Mouse (Mus musculus) lung, embryonic 15.5 days (tissue): Measurements from ENCODE around the gene Slc25a5. TPM values are rescaled to one million over a fixed set of nuclear protein-coding genes. Genes with fewer than 3 reads are reported as not detected.
A peak's percentile ranks its signal among the peaks of the same experiment; 100 is the strongest.

Source experiments
- ATAC-seq: fragments of 200-750 bp; cut with Nextera tagmentation; 2 replicates; pipeline ENCODE4 v1.8.0; 2017; ENCODE audit warnings: moderate number of reproducible peaks, borderline replicate concordance; ENCODE audit not compliant: low FRiP score, low TSS enrichment; ENCODE audit errors: extremely low read depth
- H3K27ac ChIP-seq: fragments of 300-500 bp; sonication (generic); 2 replicates; pipeline ENCODE4 v1.5.1; 2015; ENCODE audit warnings: moderate library complexity, mild to moderate bottlenecking, inconsistent platforms
- H3K27me3 ChIP-seq: fragments of 300-500 bp; sonication (generic); 2 replicates; pipeline ENCODE4 v1.6.1; 2015; ENCODE audit warnings: inconsistent platforms
- H3K36me3 ChIP-seq: fragments of 300-500 bp; sonication (generic); 2 replicates; pipeline ENCODE4 v1.6.1; 2015; ENCODE audit warnings: inconsistent platforms
- H3K4me1 ChIP-seq: fragments of 300-500 bp; sonication (generic); 2 replicates; pipeline ENCODE4 v1.6.1; 2015; ENCODE audit warnings: inconsistent platforms
- H3K4me2 ChIP-seq: fragments of 300-500 bp; sonication (generic); 2 replicates; pipeline ENCODE4 v1.6.1; 2015; ENCODE audit warnings: inconsistent platforms, mild to moderate bottlenecking, moderate library complexity
- H3K4me3 ChIP-seq: fragments of 300-500 bp; sonication (generic); 2 replicates; pipeline ENCODE4 v1.5.1; 2015; ENCODE audit warnings: mild to moderate bottlenecking, inconsistent platforms
- H3K9ac ChIP-seq: fragments of 300-500 bp; sonication (generic); 2 replicates; pipeline ENCODE4 v1.6.1; 2015; ENCODE audit warnings: inconsistent platforms
- H3K9me3 ChIP-seq: fragments of 300-500 bp; sonication (generic); 2 replicates; pipeline ENCODE4 v1.6.1; 2016; ENCODE audit warnings: inconsistent platforms
- WGBS: fragments of 180-500 bp; shearing (Covaris S2); methylation state at CpG from one replicate; pipeline ENCODE4 v1.1.7; 2015; 5-methylcytosine and 5-hydroxymethylcytosine counted together
- polyA plus RNA-seq: library from polyadenylated mRNA; unstranded; fragments of >200 nt; fragmentation: Nextera tagmentation; extraction: Ambion mirVana; gene quantifications from 2 replicates; pipeline ENCODE4 v1.2.1, GENCODE M21; 2015

The Slc25a5 gene
- polyA plus RNA-seq, 1 experiment from 2014 or later, result 645 TPM

DNA sequence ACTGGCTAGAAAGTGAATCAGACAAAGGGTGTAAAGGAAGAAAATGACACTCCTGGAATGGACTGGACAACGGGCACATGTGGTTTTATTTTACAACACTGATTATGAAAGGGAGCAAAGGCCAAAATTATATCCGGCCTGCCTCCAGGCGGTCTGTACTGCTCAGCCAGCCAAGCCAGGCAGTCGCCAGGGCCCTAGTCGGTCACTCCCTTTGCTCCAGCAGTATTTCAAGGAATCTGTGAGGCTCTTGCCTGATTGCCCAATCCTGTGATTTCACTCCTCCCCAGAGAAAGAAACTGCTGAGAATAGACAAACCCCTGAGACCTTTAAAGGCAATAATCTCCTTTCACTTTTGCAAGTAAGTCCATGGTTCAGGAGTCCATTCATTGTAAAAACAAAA is 8.7 kb downstream of the Slc25a5 start:
- Histone ChIP-seq H3K4me1 (no peaks in the 10 kb centered on the region), H3K36me3 (no peaks in the 10 kb centered on the region), H3K27ac (peak overlapping the region; percentile 15; the same call in 1 of the 2 replicates), H3K4me3 (no peak overlapping the region), H3K9ac (no peak overlapping the region), H3K27me3 (no peaks in the 10 kb centered on the region), H3K9me3 (no peaks in the 10 kb centered on the region), H3K4me2 (no peak overlapping the region)
- WGBS, result 48% methylated on average over 5 of the region's 5 CpGs
- peak; percentile 69; the same call in 1 of the 2 replicates for ATAC-seq

DNA sequence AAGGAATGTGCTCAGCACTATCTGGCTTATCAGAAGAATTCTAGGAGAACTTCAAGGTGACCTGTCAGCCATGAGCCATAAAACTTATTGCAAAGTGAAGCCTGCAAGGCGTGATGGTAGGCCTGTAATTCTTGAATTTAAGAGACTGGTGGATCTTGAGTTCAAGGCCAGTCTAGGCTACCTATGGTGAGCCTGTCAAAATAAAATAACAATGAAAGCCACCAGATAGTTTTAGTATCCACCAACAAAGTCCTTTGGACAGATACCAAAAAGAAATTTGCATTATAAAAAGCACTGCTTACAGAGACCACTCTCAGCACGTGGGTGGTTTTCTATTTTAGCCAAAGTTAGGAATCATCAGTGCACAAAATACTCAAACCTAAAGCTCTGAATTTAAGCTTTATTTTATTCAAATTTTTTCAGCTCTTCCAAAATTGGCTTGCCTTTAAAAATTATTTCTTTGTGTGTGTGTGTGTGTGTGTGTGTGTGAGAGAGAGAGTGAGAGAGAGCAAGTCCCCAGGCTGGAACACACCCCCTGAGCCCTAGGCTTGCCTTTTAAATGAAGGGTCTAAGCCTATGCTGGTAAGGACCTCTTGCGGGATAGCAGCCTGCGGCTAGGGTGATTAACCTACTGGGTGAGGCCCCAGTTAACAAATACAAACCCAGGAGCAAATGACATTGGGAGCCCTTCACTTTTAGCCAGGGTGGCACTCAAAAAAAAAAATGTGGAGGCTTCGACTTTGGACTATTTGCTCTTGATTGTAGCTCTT is 10.2 kb downstream of the Slc25a5 start:
- ATAC-seq, result no peak
- H3K4me2 ChIP-seq, result no peak overlapping the region
- H3K9me3 ChIP-seq, result no peaks in the 10 kb centered on the region
- no peaks in the 10 kb centered on the region for H3K4me1 ChIP-seq
- WGBS, result 61% methylated on average over 5 of the region's 5 CpGs
- no peak overlapping the region for H3K4me3 ChIP-seq
- no peak overlapping the region for H3K27ac ChIP-seq
- no peaks in the 10 kb centered on the region for H3K36me3 ChIP-seq
- no peaks in the 10 kb centered on the region for H3K27me3 ChIP-seq
- H3K9ac ChIP-seq, result no peak overlapping the region

DNA sequence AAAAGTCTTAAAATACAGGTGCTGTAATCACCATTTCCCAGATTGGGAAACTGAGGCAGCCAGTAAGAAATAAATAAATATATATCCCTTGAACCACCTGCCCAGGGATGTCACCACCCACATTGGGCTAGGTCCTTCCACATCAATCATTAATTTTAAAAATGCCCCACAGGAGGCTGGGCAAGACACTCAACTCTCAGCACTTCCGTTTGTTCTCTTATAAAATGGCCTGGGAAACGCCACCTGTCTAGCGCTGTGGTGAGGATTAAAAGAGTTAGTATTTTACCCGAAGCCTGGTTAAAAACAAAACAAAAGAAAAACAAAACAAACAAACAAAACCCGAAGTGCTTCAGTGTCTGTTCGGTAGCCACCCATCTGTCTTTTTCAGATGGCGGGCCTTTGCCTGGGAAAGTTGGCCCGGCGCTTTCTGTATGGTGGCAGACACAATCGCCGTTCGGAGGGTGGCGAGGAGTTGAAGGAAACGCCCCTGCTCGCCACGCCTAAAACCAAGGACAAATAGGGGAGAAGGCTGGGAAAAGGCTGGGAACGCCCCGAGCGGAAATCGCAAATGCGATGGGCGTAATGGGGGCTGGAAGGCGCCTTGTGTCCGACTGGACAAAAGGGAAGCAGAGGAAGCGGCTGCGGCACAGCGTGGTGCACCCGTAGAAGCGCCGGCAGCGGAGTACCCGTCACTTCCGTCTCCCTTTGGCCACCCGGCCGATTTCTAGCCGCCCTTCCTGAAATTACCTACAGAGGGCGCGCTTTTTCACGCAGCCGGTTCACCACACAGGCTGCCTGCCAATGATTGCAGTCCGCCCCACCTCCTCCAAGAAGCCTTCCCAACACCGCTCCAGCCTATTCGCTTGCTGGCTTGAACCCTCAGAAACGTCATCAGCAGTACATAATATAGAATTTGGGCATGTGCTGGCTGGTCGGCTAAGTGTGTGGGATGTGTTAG is 12.2 kb downstream of the Slc25a5 start:
- Histone ChIP-seq H3K36me3 (no peaks in the 10 kb centered on the region), H3K4me3 (peak overlapping the region; percentile 38), H3K4me2 (peak overlapping the region; percentile 52), H3K4me1 (no peaks in the 10 kb centered on the region), H3K9me3 (no peaks in the 10 kb centered on the region), H3K27me3 (no peaks in the 10 kb centered on the region), H3K9ac (no peak overlapping the region; the same call in 1 of the 2 replicates), H3K27ac (peak overlapping the region; percentile 73)
- WGBS, result 15% methylated on average over 45 of the region's 45 CpGs
- peak; percentile 91 for ATAC-seq

DNA sequence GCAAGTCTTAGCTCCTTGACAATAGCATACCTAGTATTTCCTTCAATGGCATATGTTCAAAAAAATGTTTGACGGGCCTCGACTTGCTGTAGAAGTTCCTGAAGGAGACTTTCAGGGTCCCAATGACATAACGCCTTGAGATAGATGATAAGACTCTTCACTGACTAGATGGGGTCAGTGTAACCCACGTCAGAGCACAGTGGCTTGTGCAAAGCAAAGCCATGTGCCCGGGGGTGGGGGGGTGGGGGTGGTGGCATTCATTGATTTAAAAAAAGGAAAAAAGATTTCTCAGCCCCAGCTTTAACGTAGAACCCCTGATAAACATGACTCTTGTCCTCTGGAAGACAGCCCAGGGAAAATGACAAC is 12.8 kb downstream of the Slc25a5 start:
- no peak overlapping the region for H3K9ac ChIP-seq
- WGBS, result 39% methylated on average over 6 of the region's 6 CpGs
- H3K27me3 ChIP-seq, result no peaks in the 10 kb centered on the region
- no peaks in the 10 kb centered on the region for H3K4me1 ChIP-seq
- H3K36me3 ChIP-seq, result no peaks in the 10 kb centered on the region
- no peaks in the 10 kb centered on the region for H3K9me3 ChIP-seq
- H3K27ac ChIP-seq, result peak overlapping the region; percentile 73
- H3K4me3 ChIP-seq, result peak overlapping the region; percentile 38
- peak overlapping the region; percentile 52 for H3K4me2 ChIP-seq
- peak; percentile 23; the same call in 1 of the 2 replicates for ATAC-seq

DNA sequence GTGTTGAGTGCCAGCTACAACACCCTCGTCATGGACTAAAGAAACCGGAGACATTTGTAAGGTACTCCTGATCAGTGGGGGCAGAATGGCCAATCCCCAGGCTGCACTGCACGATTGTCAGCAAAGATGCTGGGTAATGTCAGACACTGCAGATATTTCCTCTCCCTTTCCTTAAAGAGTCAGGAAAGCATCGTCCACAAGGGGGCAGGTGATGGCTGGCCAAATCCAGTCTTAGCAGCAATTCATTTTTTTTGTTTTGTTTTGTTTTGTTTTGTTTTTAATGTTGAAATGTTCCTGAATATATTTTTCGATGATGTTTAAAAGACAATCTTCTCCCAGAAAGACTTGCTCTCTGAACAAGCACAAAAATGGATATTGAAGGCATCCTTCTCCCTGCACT is 15.9 kb downstream of the Slc25a5 start:
- Histone ChIP-seq H3K27me3 (no peaks in the 10 kb centered on the region), H3K4me3 (no peak overlapping the region)

DNA sequence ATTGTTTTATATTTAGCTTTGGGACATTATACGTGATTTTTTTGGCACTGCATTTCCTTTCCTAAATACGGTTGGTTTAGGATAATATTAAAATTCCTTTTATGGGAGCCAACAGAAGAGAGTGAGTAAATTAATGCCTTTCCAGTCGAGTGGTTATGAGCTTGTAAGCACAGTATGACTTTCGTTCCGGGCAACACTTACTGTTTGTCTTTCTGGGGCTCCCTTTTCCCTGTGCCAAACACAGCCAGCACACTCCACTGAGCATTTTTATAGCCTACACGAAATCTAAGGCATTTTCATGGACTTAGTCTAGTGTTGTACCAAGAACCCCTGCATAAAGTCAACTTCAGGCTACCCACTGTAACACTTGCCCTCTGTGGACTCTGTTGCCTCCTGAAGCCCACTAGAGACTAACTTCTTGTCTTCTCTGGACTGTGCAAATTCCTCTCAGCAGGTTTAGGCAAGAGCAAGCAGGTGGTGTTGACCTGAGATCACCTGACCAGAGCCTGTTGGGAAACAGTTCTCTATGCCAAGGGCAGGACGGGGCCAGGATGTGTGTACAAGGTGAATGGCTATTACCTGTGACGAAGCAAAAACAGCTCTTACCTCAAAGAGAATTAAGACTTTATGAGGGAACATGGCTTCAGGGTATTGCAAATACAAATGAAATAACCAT is 18.8 kb downstream of the Slc25a5 start:
- H3K9ac ChIP-seq, result no peak overlapping the region
- no peaks in the 10 kb centered on the region for H3K27me3 ChIP-seq
- no peak overlapping the region for H3K4me2 ChIP-seq
- H3K36me3 ChIP-seq, result no peaks in the 10 kb centered on the region
- no peak for ATAC-seq
- no peaks in the 10 kb centered on the region for H3K9me3 ChIP-seq
- H3K4me1 ChIP-seq, result peaks cover 4% of the 10 kb centered on the region; the same call in 1 of the 2 replicates
- 61% methylated on average over 8 of the region's 8 CpGs for WGBS
- H3K4me3 ChIP-seq, result no peak overlapping the region
- H3K27ac ChIP-seq, result peak overlapping the region; percentile 41; the same call in 1 of the 2 replicates

More for the DNA sequence above, 15.9 kb downstream of the Slc25a5 start:
- Histone ChIP-seq H3K9ac (no peak overlapping the region), H3K9me3 (no peaks in the 10 kb centered on the region), H3K36me3 (no peaks in the 10 kb centered on the region), H3K4me2 (no peak overlapping the region), H3K27ac (no peak overlapping the region), H3K4me1 (peaks cover 2% of the 10 kb centered on the region; the same call in 1 of the 2 replicates)
- ATAC-seq, result no peak
- WGBS, result 45% methylated on average over 5 of the region's 5 CpGs

DNA sequence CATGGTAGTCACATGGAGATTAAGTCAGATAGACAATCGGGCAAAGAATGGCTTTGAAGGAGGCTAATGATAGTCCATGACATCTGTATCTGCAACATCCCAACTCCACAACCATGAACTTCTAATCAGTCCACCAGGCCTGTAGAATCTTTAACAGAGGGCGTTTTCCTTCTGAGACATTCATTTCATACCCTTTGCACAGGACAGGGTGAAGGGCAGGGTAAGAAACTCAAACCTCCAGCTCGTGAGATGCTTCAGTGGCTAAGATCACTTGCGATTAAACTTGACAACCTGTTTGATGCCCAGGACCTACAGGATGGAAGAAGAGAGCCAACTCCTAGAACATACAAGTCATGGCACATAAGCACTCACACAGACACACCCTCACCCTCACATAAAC is 19.6 kb downstream of the Slc25a5 start:
- peaks cover 4% of the 10 kb centered on the region; the same call in 1 of the 2 replicates for H3K4me1 ChIP-seq
- 73% methylated on average over 4 of the region's 4 CpGs for WGBS
- H3K4me2 ChIP-seq, result no peak overlapping the region
- H3K4me3 ChIP-seq, result no peak overlapping the region
- no peaks in the 10 kb centered on the region for H3K36me3 ChIP-seq
- H3K9me3 ChIP-seq, result no peaks in the 10 kb centered on the region
- no peaks in the 10 kb centered on the region for H3K27me3 ChIP-seq
- ATAC-seq, result no peak
- H3K27ac ChIP-seq, result no peak overlapping the region
- no peak overlapping the region for H3K9ac ChIP-seq

DNA sequence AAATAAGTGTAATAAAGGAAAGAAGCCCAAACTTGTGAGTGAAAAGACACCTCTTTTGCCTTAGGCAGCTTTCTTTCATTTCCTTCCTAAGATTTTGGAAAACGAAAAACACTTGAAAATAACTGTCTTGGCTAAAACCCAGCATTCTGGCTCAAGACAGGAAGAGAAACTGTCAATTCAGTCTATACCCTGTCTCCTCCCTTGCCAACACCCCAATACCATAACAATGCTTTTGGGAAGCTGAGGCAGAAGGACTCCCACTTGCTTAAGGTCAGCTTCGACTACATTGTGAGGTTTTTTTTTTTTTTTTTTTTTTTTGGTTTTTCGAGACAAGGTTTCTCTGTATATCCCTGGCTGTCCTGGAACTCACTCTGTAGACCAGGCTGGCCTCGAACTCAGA is 20.0 kb downstream of the Slc25a5 start:
- Histone ChIP-seq H3K9ac (no peak overlapping the region), H3K36me3 (no peaks in the 10 kb centered on the region), H3K4me2 (no peak overlapping the region), H3K9me3 (no peaks in the 10 kb centered on the region), H3K4me1 (peaks cover 4% of the 10 kb centered on the region; the same call in 1 of the 2 replicates), H3K27me3 (no peaks in the 10 kb centered on the region), H3K4me3 (no peak overlapping the region), H3K27ac (no peak overlapping the region)
- ATAC-seq, result no peak
- WGBS, result 71% methylated on average over 3 of the region's 4 CpGs

DNA sequence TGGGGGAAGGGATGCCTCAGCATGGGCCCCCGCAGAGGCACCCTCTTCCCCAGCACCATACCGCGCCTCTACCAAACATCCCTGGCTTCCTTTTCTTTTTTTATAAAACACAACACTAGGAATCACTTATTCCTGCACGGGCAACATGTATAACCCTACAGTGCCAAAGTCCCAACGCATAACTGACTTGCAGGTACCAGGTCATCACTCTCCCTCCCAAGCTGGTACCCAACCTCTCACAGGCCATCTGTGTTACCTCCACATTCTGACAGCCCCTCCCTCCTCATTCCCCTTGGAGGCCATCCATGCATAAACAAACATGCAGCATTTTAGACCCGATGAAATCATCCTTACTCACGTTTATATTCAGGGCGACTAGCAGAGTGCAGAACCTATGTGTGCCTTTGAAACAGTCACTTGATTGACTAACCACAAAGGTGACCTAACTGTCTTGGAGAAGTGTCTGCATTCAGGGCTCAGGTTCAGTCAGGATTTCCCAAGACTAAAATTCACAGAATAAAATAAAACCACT is 21.0 kb downstream of the Slc25a5 start:
- Histone ChIP-seq H3K4me1 (peaks cover 4% of the 10 kb centered on the region; the same call in 1 of the 2 replicates), H3K4me3 (no peak overlapping the region), H3K36me3 (no peaks in the 10 kb centered on the region), H3K27ac (peak overlapping the region; percentile 37; the same call in 1 of the 2 replicates), H3K9me3 (no peaks in the 10 kb centered on the region), H3K4me2 (peak overlapping the region; percentile 48), H3K27me3 (no peaks in the 10 kb centered on the region), H3K9ac (no peak overlapping the region)
- 32% methylated on average over 8 of the region's 8 CpGs for WGBS
- no peak; the same call in 1 of the 2 replicates for ATAC-seq

DNA sequence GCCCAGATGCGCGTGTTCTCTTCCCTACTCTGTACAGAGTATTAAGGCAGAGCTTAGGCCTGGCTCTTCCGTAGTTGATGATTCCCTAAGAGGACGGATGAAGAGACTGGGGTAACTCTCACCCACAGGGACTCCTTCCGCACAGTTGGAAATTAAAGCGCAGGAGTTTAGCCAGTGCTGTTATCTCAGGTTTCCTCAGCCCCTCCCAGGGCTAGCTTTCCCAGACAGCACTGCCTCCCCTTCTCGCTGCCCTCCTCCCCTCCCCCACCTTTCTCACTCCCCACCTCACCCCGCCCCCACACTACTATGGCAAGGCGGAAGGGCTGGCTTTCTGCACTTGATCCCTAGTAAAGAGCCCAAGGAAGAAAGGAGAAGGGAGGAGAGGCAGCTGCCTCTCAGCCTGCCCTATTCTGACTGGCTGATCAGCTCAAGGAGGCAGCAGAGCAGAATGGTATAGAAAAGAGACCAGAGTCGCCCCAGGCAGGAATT is 21.5 kb downstream of the Slc25a5 start:
- Histone ChIP-seq H3K36me3 (no peaks in the 10 kb centered on the region), H3K4me2 (peak overlapping the region; percentile 48), H3K4me1 (peaks cover 4% of the 10 kb centered on the region; the same call in 1 of the 2 replicates), H3K9me3 (no peaks in the 10 kb centered on the region), H3K27ac (peak overlapping the region; percentile 37), H3K9ac (no peak overlapping the region), H3K27me3 (no peaks in the 10 kb centered on the region), H3K4me3 (peak overlapping the region; percentile 17; the same call in 1 of the 2 replicates)
- WGBS, result 10% methylated on average over 9 of the region's 10 CpGs
- peak; percentile 80 for ATAC-seq

DNA sequence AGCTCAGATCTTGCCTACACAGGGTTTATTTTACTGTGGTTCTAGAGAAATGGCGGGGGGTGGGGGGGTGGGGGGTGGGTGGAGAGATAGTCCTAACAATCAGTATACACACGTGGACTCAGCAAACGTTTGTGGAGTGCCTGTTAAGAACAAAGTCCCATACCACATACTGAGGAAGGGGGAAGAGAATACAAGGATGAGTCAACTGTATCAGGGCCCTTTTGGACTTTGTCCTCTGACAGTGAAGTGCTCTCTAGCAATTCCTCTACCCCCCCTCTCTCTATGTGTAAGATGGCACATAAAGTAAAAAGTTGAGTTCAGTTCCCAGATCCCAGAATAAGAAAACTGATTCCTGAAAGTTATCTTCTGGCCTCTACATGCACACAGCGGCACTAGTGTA is 24.1 kb downstream of the Slc25a5 start:
- Histone ChIP-seq H3K4me2 (no peak overlapping the region), H3K4me1 (peaks cover 4% of the 10 kb centered on the region; the same call in 1 of the 2 replicates), H3K9ac (no peak overlapping the region), H3K9me3 (no peaks in the 10 kb centered on the region), H3K27me3 (no peaks in the 10 kb centered on the region), H3K36me3 (no peaks in the 10 kb centered on the region), H3K27ac (no peak overlapping the region), H3K4me3 (no peak overlapping the region)
- WGBS, result 48% methylated on average over 4 of the region's 4 CpGs
- ATAC-seq, result no peak
